Mouse (Mus musculus) testis, adult 2 months (tissue): ENCODE data around the gene Olfr319. TPM values are rescaled to one million over a fixed set of nuclear protein-coding genes. Genes with fewer than 3 reads are reported as not detected.
"Not testable (repeated sequence)": the region's sequence is repeated elsewhere in the genome, so short reads cannot be mapped to it uniquely, and the experiment has no call there.

Source experiments
- H3K27ac ChIP-seq: fragments of 200-500 bp; 2 replicates; pipeline ENCODE4 v1.5.1; 2012; ENCODE audit warnings: low read depth, low read length; ENCODE audit not compliant: control insufficient read depth, insufficient read depth
- H3K27me3 ChIP-seq: fragments of 200-500 bp; 2 replicates; pipeline ENCODE4 v1.6.1; 2012; ENCODE audit warnings: mild to moderate bottlenecking, low read length, moderate library complexity; ENCODE audit not compliant: control insufficient read depth, insufficient read depth
- H3K36me3 ChIP-seq: fragments of 200-500 bp; 2 replicates; pipeline ENCODE4 v1.6.1; 2012; ENCODE audit warnings: mild to moderate bottlenecking, low read length; ENCODE audit not compliant: control insufficient read depth, insufficient read depth
- H3K4me1 ChIP-seq: fragments of 200-500 bp; 2 replicates; pipeline ENCODE4 v1.6.1; 2012; ENCODE audit warnings: low read length; ENCODE audit not compliant: control insufficient read depth, insufficient read depth
- H3K4me3 ChIP-seq: fragments of 200-500 bp; 2 replicates; pipeline ENCODE4 v1.5.1; 2012; ENCODE audit warnings: low read depth, mild to moderate bottlenecking, low read length, moderate library complexity, mixed read lengths; ENCODE audit not compliant: control insufficient read depth
- CTCF ChIP-seq: fragments of 200-500 bp; IDR thresholded peaks from 2 replicates; pipeline ENCODE4 v1.5.1; 2012; ENCODE audit warnings: low read depth, mild to moderate bottlenecking, inconsistent platforms, low read length, moderate library complexity; ENCODE audit not compliant: control insufficient read depth, insufficient read depth, insufficient replicate concordance
- POLR2A ChIP-seq: fragments of 200-500 bp; IDR thresholded peaks from 2 replicates; pipeline ENCODE4 v1.6.1; 2012; ENCODE audit warnings: low read depth, mild to moderate bottlenecking, inconsistent platforms, low read length, moderate library complexity; ENCODE audit not compliant: control insufficient read depth
- polyA plus RNA-seq: library from polyadenylated mRNA; depleted of rRNA; stranded (reverse); fragments of >200 nt; gene quantifications from 2 replicates; pipeline ENCODE4 v1.2.3, GENCODE M21; 2012; rRNA removed

The Olfr319 gene
- not detected in 2 replicates for polyA plus RNA-seq

GRCm38 (mm10) chr11:58698862-58699261 is at the start of gene Olfr319:
TSS of gene Olfr319 (plus strand) at chr11:58699162.
- Histone ChIP-seq H3K27ac (no peak within 1 kb of the TSS), H3K27me3 (no peaks in the 10 kb centered on the region), H3K4me3 (no peak within 1 kb of the TSS), H3K36me3 (no peaks in the 10 kb centered on the region), H3K4me1 (no peaks in the 10 kb centered on the region)
- no peak for TF ChIP-seq CTCF
- no peak for TF ChIP-seq POLR2A

GRCm38 (mm10) chr11:58655151-58655550 is 43.8 kb upstream of the Olfr319 start:
- H3K27me3 ChIP-seq: no peaks in the 10 kb centered on the region
- H3K4me1 ChIP-seq: peaks cover 3% of the 10 kb centered on the region
- no peak for TF ChIP-seq CTCF
- TF ChIP-seq POLR2A: no peak
- no peak overlapping the region for H3K4me3 ChIP-seq
- H3K36me3 ChIP-seq: no peaks in the 10 kb centered on the region
- H3K27ac ChIP-seq: no peak overlapping the region

GRCm38 (mm10) chr11:58658596-58658995 is 40.4 kb upstream of the Olfr319 start, which contains the start of gene Olfr322:
TSS of gene Olfr322 (plus strand) at chr11:58658782.
- no peaks in the 10 kb centered on the region for H3K27me3 ChIP-seq
- no peak within 1 kb of the TSS for H3K27ac ChIP-seq
- H3K4me3 ChIP-seq: no peak within 1 kb of the TSS
- TF ChIP-seq POLR2A (no peak), CTCF (no peak)
- H3K36me3 ChIP-seq: no peaks in the 10 kb centered on the region
- no peaks in the 10 kb centered on the region for H3K4me1 ChIP-seq

- no peak for TF ChIP-seq CTCF
- peaks cover 2% of the 10 kb centered on the region for H3K4me1 ChIP-seq
- no peaks in the 10 kb centered on the region for H3K36me3 ChIP-seq
- H3K4me3 ChIP-seq: no peak overlapping the region
- H3K27me3 ChIP-seq: no peaks in the 10 kb centered on the region
- H3K27ac ChIP-seq: no peak overlapping the region
Measured at GRCm38 (mm10) chr11:58669252-58669651, 29.7 kb upstream of the Olfr319 start.

GRCm38 (mm10) chr11:58671825-58672224 is 27.1 kb upstream of the Olfr319 start:
- Histone ChIP-seq H3K4me1 (no peaks in the 10 kb centered on the region), H3K4me3 (no peak overlapping the region)

GRCm38 (mm10) chr11:58680799-58681198 is 18.2 kb upstream of the Olfr319 start, which contains the start of gene Olfr320:
TSS of gene Olfr320 (plus strand) at chr11:58681099.
- no peak within 1 kb of the TSS for H3K27ac ChIP-seq
- TF ChIP-seq CTCF (no peak), POLR2A (no peak)
- H3K36me3 ChIP-seq: no peaks in the 10 kb centered on the region
- no peak within 1 kb of the TSS for H3K4me3 ChIP-seq
- H3K27me3 ChIP-seq: no peaks in the 10 kb centered on the region
- H3K4me1 ChIP-seq: no peaks in the 10 kb centered on the region

More at GRCm38 (mm10) chr11:58671825-58672224, 27.1 kb upstream of the Olfr319 start:
- TF ChIP-seq CTCF: no peak
- TF ChIP-seq POLR2A: no peak
- Histone ChIP-seq H3K36me3 (no peaks in the 10 kb centered on the region), H3K27me3 (no peaks in the 10 kb centered on the region), H3K27ac (no peak overlapping the region)

GRCm38 (mm10) chr11:58709086-58709485 is 10.1 kb downstream of the Olfr319 start:
- no peaks in the 10 kb centered on the region for H3K4me1 ChIP-seq
- H3K27ac ChIP-seq: no peak overlapping the region
- H3K27me3 ChIP-seq: no peaks in the 10 kb centered on the region
- no peaks in the 10 kb centered on the region for H3K36me3 ChIP-seq
- H3K4me3 ChIP-seq: no peak overlapping the region
- no peak for TF ChIP-seq CTCF
- no peak for TF ChIP-seq POLR2A

- not testable (repeated sequence) for H3K27ac ChIP-seq, H3K36me3 ChIP-seq, H3K4me1 ChIP-seq
Measured at GRCm38 (mm10) chr11:58717723-58718122, 18.8 kb downstream of the Olfr319 start.

More at GRCm38 (mm10) chr11:58717723-58718122, 18.8 kb downstream of the Olfr319 start:
- H3K4me3 ChIP-seq, H3K27me3 ChIP-seq: not testable (repeated sequence)
